In genomic region chr17:35262664-35263522, GRCm38 (mm10) we compare ENCODE assay signal across 8 mouse cellular contexts. TPM values are rescaled to one million over a fixed set of nuclear protein-coding genes. Genes with fewer than 3 reads are reported as not detected.
DNase-seq lines count a peak whose midpoint lies in the region; ATAC-seq lines count a peak whose summit lies in the region.

TSS of gene H2-D1 (plus strand) at chr17:35262730.

- H3K9ac ChIP-seq in hindbrain, embryonic 12.5 days, result peak within 1 kb of the TSS; percentile 79

- peak; percentile 92 for ATAC-seq in hindbrain, embryonic 12.5 days (ENCODE audit: low FRiP score)

- H3K27ac ChIP-seq in hindbrain, embryonic 12.5 days, result no peak within 1 kb of the TSS

- 1% methylated on average over 65 of the region's 73 CpGs for WGBS in hindbrain, embryonic 12.5 days

- no peaks in the 10 kb centered on the region for H3K9me3 ChIP-seq in hindbrain, embryonic 12.5 days (replicated peaks)

- no peaks in the 10 kb centered on the region for H3K36me3 ChIP-seq in hindbrain, embryonic 12.5 days

- H3K27me3 ChIP-seq in hindbrain, embryonic 12.5 days, result peaks cover 42% of the 10 kb centered on the region

- DNase-seq in MN1 (ENCODE audit: low spot score), result peak; percentile 96
- DNase-seq in cerebellum, adult 9-11 months, result peak; percentile 93
- DNase-seq in frontal cortex, postnatal 10 days (ENCODE audit: low spot score in 2 of 2), result peak; percentile 80 to 95
- DNase-seq in layer of hippocampus, postnatal 14 days (ENCODE audit: low spot score in 2 of 2), result peak; percentile 94 to 97
- DNase-seq in lung, postnatal 14 days, result peak; percentile 100
- DNase-seq in retina, adult 2 months (ENCODE audit: low read depth, low spot score), result peak; percentile 80
- peak; percentile 97 to 98 for DNase-seq in thymus, postnatal 36 days

- H3K4me1 ChIP-seq in hindbrain, embryonic 12.5 days, result peaks cover 10% of the 10 kb centered on the region

- H3K4me3 ChIP-seq in hindbrain, embryonic 12.5 days, result peak within 1 kb of the TSS; percentile 73

- peak within 1 kb of the TSS; percentile 94 for H3K4me2 ChIP-seq in hindbrain, embryonic 12.5 days (replicated peaks)

RNA-seq across cellular contexts. Expression of gene H2-D1, which starts in this region (rescaled TPM):
- polyA plus RNA-seq in hindbrain, embryonic 12.5 days (2016; fragmentation: Nextera tagmentation; extraction: Ambion mirVana), result 38.6 and 46.0 TPM in 2 replicates
- total RNA-seq in layer of hippocampus, postnatal 14 days (2021), result 10 to 100 TPM; 14.5 to 14.8 TPM
